Mouse (Mus musculus) liver, embryonic 11.5 days (tissue): ENCODE results near the gene 4933428G20Rik. TPM values are rescaled to one million over a fixed set of nuclear protein-coding genes. Genes with fewer than 3 reads are reported as not detected.

Source experiments
- ATAC-seq: fragments of 200-750 bp; cut with Nextera tagmentation; replicated peaks from 2 replicates; pipeline ENCODE4 v1.8.0; 2017; ENCODE audit warnings: moderate number of reproducible peaks, mild to moderate bottlenecking, moderate TSS enrichment, moderate library complexity; ENCODE audit not compliant: low FRiP score
- DNase-seq: peaks from one replicate; pipeline ENCODE4 v3.0.0-alpha.2; 2017; ENCODE audit warnings: low spot score
- H3K27ac ChIP-seq: fragments of 300-500 bp; sonication (generic); 2 replicates; pipeline ENCODE4 v1.5.1; 2014; ENCODE audit warnings: mild to moderate bottlenecking, low read depth, low read length, control low read depth
- H3K27me3 ChIP-seq: fragments of 300-500 bp; sonication (generic); replicated peaks from 2 replicates; pipeline ENCODE4 v1.6.1; 2014; ENCODE audit warnings: low read length, mixed read lengths; ENCODE audit not compliant: control insufficient read depth, insufficient read depth
- H3K36me3 ChIP-seq: fragments of 300-500 bp; sonication (generic); 2 replicates; pipeline ENCODE4 v1.6.1; 2014; ENCODE audit warnings: mild to moderate bottlenecking, low read length, moderate library complexity, mixed read lengths; ENCODE audit not compliant: control insufficient read depth, insufficient read depth
- H3K4me1 ChIP-seq: fragments of 300-500 bp; sonication (generic); replicated peaks from 2 replicates; pipeline ENCODE4 v1.6.1; 2014; ENCODE audit warnings: low read length, mixed read lengths; ENCODE audit not compliant: control insufficient read depth, insufficient read depth
- H3K4me2 ChIP-seq: fragments of 300-500 bp; sonication (generic); 2 replicates; pipeline ENCODE4 v1.6.1; 2014; ENCODE audit warnings: mild to moderate bottlenecking, control low read depth, moderate library complexity
- H3K4me3 ChIP-seq: fragments of 300-500 bp; sonication (generic); 2 replicates; pipeline ENCODE4 v1.5.1; 2014; ENCODE audit warnings: low read depth, low read length, control low read depth
- H3K9ac ChIP-seq: fragments of 300-500 bp; sonication (generic); 2 replicates; pipeline ENCODE4 v1.6.1; 2014; ENCODE audit warnings: low read depth, low read length, control low read depth
- H3K9me3 ChIP-seq: fragments of 300-500 bp; sonication (generic); 2 replicates; pipeline ENCODE4 v1.6.1; 2016; ENCODE audit warnings: low read length, inconsistent platforms, mixed read lengths; ENCODE audit not compliant: control insufficient read depth
- WGBS: fragments of 180-500 bp; shearing (Covaris S2); extraction: QIAGEN DNeasy Blood & Tissue Kit; methylation state at CpG from one replicate; pipeline ENCODE4 v1.1.7; 2014; 5-methylcytosine and 5-hydroxymethylcytosine counted together
- polyA plus RNA-seq: library from polyadenylated mRNA; unstranded; fragments of >200 nt; fragmentation: Nextera tagmentation; extraction: Ambion mirVana; gene quantifications from 2 replicates; pipeline ENCODE4 v1.2.1, GENCODE M21; 2014

Gene 4933428G20Rik
- polyA plus RNA-seq, 1 experiment from 2014 or later: 0.44 TPM

DNA sequence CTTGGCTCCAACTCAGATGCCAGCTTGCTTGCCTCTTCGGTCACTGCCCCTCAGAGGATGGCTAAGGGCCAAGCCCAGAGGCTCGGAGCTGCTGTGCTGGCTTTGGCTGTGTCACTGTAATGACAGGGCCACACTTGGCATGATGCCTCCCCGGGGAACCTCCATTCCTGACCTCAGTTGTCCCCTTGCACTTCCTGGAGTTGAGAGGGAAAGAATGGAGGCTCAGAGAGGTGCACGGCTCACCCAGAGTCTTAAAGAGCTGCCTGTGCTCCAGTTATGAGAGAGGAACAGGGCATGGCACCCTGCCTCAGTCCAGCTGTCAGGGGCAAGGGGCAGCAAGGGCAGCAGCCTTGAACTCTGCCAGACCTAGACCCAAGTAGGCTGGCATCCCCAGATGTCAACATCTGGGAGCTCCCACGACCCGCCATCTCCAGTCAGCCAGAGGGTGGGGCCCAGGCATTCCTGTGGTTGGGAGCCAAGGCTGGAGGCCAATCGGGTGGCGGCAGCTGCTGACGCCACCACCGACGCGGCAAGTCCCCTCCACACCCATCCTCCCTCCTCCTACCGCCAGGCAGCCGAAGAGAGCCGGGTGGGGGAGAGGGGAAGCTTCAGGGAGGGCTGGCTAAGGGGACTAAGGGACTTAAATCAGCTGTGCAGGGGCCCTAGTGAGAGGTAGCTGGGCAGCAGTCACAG is 50.4 kb downstream of the 4933428G20Rik start:
- Histone ChIP-seq H3K4me2 (peak overlapping the region; percentile 53), H3K9me3 (no peaks in the 10 kb centered on the region), H3K27ac (peak overlapping the region; percentile 46; the same call in 1 of the 2 replicates), H3K4me1 (peaks cover 58% of the 10 kb centered on the region), H3K36me3 (peaks cover 67% of the 10 kb centered on the region), H3K9ac (peak overlapping the region; percentile 38), H3K27me3 (no peaks in the 10 kb centered on the region), H3K4me3 (peak overlapping the region; percentile 23; the same call in 1 of the 2 replicates)
- DNase-seq (peak; percentile 63), ATAC-seq (no peak)
- 31% methylated on average over 13 of the region's 15 CpGs for WGBS

DNA sequence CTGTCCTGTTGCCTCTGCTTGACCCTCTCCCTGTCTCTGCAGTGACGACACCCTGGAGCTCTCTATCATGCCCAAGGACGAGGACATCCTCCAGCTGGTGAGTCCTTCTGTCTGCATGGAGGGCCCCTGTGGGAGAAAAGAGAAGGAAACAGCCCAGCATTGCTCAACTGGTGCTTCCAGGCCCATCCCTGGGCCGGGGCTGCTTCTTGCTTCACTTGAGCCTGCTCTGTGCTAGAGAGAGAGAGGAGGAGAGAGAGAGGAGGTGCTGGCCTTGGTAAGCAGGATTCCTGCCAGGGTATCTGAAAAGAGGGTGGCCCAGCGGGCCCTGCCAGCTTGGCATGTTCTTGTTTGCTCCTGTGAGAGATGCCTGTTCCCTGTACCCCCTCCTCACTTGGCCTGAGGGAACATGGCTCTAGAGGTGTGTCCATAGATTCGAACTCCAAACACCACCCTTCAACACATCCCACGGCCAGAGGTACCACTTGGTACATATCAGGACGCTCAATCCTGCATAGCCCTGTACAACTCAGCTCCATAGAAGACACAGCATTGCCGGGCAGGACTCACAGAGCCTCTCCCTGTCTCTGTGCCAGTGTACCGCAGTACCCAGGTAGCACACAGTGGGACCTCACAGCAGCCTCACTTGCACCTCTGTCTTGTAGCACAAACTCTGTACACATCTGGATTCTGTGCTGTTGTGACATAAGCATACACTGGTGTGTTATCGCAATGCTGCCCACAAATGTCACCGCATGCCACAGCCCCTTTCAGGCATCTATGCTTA is 51.3 kb downstream of the 4933428G20Rik start:
- H3K36me3 ChIP-seq: peaks cover 67% of the 10 kb centered on the region
- H3K27ac ChIP-seq: peak overlapping the region; percentile 46; the same call in 1 of the 2 replicates
- H3K27me3 ChIP-seq: no peaks in the 10 kb centered on the region
- no peak overlapping the region for H3K4me3 ChIP-seq
- no peak overlapping the region; the same call in 1 of the 2 replicates for H3K9ac ChIP-seq
- H3K4me2 ChIP-seq: no peak overlapping the region
- ATAC-seq (no peak), DNase-seq (no peak)
- no peaks in the 10 kb centered on the region for H3K9me3 ChIP-seq
- peaks cover 68% of the 10 kb centered on the region for H3K4me1 ChIP-seq
- WGBS: 90% methylated on average over 11 of the region's 11 CpGs

DNA sequence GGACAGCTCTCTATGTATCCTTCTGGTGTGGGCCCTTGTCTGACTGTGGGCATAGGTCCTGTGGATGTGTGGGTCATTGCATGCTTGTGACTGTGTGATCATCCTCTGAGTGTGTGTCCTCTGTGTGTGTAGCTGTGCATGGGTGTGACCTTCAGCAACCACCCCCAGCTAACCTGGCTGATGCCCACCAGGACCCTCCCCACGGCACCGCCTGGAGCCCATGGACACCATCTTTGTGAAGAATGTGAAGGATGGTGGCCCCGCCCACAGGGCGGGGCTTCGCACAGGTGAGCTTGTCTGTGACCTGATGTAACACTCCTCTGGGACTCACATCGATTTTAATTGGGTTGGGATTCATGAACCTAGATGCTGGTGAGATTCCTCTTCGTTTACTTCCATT is 52.2 kb downstream of the 4933428G20Rik start:
- H3K9ac ChIP-seq: no peak overlapping the region
- peak overlapping the region; percentile 3; the same call in 1 of the 2 replicates for H3K4me2 ChIP-seq
- peaks cover 59% of the 10 kb centered on the region for H3K36me3 ChIP-seq
- no peak for DNase-seq
- H3K27ac ChIP-seq: no peak overlapping the region
- H3K4me1 ChIP-seq: peaks cover 76% of the 10 kb centered on the region
- H3K4me3 ChIP-seq: no peak overlapping the region
- no peak for ATAC-seq
- 80% methylated on average over 7 of the region's 7 CpGs for WGBS
- no peaks in the 10 kb centered on the region for H3K9me3 ChIP-seq
- no peaks in the 10 kb centered on the region for H3K27me3 ChIP-seq

DNA sequence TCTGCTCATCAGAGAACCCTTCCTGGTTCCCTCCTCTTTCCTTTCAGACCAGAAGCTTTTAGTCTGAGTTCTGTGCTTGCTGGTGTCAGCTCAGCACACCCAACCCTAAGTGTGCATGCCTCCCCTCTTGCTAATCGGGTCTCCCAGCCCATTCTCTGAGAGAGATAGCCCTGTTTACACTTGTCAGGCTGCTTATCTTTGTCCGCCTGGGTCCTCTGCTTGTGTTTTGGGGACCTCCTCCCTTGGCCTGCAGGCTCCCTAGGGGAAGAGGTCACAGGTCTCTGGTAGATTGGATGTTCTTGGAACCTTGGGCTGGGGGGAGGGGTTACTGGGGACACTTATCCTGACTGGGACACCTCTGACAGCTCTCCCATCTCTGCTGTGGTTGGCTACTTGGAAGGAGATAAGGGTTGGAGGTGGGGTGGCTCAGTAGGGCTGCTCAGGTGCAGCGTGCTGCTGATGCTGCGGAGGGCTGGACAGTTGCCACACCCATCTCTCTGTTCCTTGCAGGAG is 54.1 kb downstream of the 4933428G20Rik start:
- DNase-seq: peak; percentile 80
- peak overlapping the region; percentile 94 for H3K4me3 ChIP-seq
- H3K4me2 ChIP-seq: peak overlapping the region; percentile 80
- H3K4me1 ChIP-seq: peaks cover 90% of the 10 kb centered on the region
- H3K27me3 ChIP-seq: no peaks in the 10 kb centered on the region
- no peaks in the 10 kb centered on the region for H3K9me3 ChIP-seq
- peak overlapping the region; percentile 98 for H3K27ac ChIP-seq
- 21% methylated on average over 4 of the region's 4 CpGs for WGBS
- H3K9ac ChIP-seq: peak overlapping the region; percentile 98
- H3K36me3 ChIP-seq: peaks cover 41% of the 10 kb centered on the region
- peak; percentile 89 for ATAC-seq

DNA sequence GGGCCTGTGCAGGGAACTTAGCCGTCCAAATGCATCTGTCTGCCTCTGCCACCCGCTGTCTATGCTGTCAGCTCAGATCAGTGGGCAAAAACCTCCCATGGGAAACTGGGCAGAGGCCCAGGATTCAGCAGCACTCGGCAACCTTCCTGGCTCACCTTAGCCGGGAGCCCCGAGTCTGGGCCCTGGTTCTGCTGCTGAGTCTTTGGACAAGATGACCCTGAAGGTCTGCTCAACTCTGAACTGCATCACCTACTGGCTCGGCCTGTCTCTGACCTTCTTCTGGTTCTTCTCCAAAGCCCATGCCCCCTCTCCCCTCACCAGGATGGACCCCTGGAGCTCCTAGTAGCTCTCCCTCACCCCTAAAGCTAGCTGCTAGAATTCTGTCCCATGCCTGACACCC is 54.5 kb downstream of the 4933428G20Rik start:
- Histone ChIP-seq H3K9ac (peak overlapping the region; percentile 98), H3K4me2 (peak overlapping the region; percentile 80), H3K9me3 (no peaks in the 10 kb centered on the region), H3K27me3 (no peaks in the 10 kb centered on the region), H3K36me3 (peaks cover 39% of the 10 kb centered on the region), H3K4me1 (peaks cover 90% of the 10 kb centered on the region), H3K27ac (peak overlapping the region; percentile 98), H3K4me3 (peak overlapping the region; percentile 94)
- ATAC-seq (no peak), DNase-seq (no peak)
- 64% methylated on average over 6 of the region's 6 CpGs for WGBS

DNA sequence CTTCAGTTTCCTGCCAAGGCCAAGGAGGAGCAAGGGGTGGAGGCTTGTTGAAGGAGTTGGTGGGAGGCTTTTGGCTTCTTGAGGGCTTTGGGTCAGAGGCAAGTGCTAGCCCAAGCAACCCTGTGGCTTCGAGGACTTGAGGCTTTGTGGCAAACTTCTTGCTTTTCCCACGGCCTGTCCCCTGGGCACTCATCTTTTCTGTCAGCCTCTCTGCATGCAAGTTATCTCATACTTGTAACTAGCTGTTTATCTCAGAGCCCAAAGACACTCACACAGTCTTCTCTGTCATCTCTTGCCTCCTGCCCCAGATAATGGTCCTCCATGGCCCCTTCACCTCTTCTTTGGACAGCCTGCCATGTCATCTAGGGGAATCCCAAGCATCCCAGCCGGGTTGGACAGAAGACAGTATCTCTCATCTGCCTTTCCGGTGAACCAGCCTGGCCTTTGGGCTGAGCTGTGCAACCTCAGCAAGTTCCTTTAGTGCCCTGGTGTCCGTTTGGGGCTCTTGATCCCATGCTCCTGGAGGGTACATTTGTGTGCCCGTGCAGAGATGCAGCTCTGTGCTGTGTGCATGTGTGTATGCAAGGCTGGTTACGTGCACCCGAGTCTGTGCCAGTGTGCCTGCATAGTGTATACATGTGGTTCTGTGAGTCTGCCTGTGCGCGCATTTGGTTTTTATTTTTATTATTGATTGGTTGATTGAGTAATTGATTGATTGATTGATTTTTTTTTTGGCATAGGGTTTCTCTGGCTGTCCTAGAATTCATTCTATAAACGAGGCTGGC is 57.1 kb downstream of the 4933428G20Rik start:
- WGBS: 59% methylated on average over 11 of the region's 11 CpGs
- Histone ChIP-seq H3K9ac (peak overlapping the region; percentile 98), H3K4me3 (peak overlapping the region; percentile 94), H3K4me1 (peaks cover 91% of the 10 kb centered on the region), H3K27me3 (no peaks in the 10 kb centered on the region), H3K36me3 (peaks cover 19% of the 10 kb centered on the region), H3K27ac (peak overlapping the region; percentile 98), H3K9me3 (no peaks in the 10 kb centered on the region), H3K4me2 (peak overlapping the region; percentile 80)
- peak; percentile 35 for ATAC-seq
- no peak for DNase-seq

DNA sequence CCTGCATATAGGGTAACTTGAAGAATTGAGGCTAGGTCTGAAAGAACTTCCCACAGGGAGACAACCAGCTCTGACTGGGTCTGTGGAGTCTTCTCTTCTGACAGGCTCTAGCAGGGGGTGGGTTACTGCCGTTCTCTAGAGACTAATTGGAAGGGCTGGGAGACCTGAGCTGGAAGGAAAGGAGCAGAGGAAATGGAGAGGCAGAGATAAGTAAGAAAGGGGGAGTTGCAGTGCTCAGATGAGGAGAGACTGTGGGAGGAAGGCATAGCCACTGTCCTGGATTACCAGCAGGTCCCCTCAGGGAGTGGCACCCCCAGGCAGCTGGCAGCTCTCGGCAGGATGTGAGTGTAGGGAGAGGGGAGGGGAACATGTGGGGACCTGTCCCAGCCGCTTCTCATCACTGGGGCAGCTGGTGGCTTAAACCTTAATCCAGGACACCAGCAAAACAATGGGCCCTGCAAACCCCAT is 58.4 kb downstream of the 4933428G20Rik start:
- Histone ChIP-seq H3K27me3 (no peaks in the 10 kb centered on the region), H3K9me3 (no peaks in the 10 kb centered on the region), H3K27ac (peak overlapping the region; percentile 98), H3K4me2 (peak overlapping the region; percentile 80), H3K36me3 (peaks cover 13% of the 10 kb centered on the region), H3K9ac (peak overlapping the region; percentile 98), H3K4me1 (peaks cover 88% of the 10 kb centered on the region), H3K4me3 (peak overlapping the region; percentile 94)
- WGBS: 6% methylated on average over 3 of the region's 3 CpGs
- DNase-seq: peak; percentile 57
- ATAC-seq: no peak

DNA sequence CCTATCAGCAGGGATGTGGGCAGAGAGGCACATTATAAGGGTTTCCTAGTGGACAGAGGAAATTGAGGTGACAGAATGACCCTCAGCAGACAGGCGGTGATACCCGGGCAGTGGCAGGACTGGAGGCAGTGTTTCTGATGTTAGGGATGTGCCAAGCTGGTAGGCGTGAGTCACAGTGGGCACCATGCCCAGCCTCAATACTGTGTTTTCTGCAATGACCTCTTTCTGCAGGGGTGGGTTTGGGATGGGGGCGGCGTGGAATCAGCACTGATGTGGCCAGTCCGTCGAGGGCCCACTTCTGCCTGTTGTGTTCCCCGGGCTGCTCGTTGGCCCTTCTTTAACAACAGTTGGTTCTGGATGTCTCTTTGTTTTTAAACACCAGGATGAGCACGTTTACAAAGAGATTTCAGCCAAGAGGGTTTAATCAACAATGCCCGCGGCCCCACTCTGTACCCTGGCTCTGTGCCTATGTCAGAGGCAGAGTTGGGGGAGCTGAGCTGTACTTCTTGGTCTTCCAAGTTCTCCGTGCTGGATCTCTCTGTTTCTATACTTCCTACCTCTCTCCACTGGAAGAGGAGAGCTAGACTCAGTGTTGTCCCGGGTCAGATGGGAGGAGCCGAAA is 59.0 kb downstream of the 4933428G20Rik start:
- ATAC-seq (no peak), DNase-seq (no peak)
- no peaks in the 10 kb centered on the region for H3K27me3 ChIP-seq
- peaks cover 88% of the 10 kb centered on the region for H3K4me1 ChIP-seq
- 29% methylated on average over 15 of the region's 15 CpGs for WGBS
- peak overlapping the region; percentile 80 for H3K4me2 ChIP-seq
- no peaks in the 10 kb centered on the region for H3K9me3 ChIP-seq
- H3K36me3 ChIP-seq: peaks cover 11% of the 10 kb centered on the region
- H3K27ac ChIP-seq: peak overlapping the region; percentile 98
- peak overlapping the region; percentile 94 for H3K4me3 ChIP-seq
- peak overlapping the region; percentile 98 for H3K9ac ChIP-seq
